Mouse (Mus musculus) retina, adult 2 months (tissue): ENCODE results near the gene Rac3.
"Not testable (repeated sequence)": the region's sequence is repeated elsewhere in the genome, so short reads cannot be mapped to it uniquely, and the experiment has no call there.

Experiments
- DNase-seq: peaks from one replicate; pipeline ENCODE4 v3.0.0-alpha.2; 2012; ENCODE audit warnings: low read depth, low spot score

The Rac3 gene

DNA sequence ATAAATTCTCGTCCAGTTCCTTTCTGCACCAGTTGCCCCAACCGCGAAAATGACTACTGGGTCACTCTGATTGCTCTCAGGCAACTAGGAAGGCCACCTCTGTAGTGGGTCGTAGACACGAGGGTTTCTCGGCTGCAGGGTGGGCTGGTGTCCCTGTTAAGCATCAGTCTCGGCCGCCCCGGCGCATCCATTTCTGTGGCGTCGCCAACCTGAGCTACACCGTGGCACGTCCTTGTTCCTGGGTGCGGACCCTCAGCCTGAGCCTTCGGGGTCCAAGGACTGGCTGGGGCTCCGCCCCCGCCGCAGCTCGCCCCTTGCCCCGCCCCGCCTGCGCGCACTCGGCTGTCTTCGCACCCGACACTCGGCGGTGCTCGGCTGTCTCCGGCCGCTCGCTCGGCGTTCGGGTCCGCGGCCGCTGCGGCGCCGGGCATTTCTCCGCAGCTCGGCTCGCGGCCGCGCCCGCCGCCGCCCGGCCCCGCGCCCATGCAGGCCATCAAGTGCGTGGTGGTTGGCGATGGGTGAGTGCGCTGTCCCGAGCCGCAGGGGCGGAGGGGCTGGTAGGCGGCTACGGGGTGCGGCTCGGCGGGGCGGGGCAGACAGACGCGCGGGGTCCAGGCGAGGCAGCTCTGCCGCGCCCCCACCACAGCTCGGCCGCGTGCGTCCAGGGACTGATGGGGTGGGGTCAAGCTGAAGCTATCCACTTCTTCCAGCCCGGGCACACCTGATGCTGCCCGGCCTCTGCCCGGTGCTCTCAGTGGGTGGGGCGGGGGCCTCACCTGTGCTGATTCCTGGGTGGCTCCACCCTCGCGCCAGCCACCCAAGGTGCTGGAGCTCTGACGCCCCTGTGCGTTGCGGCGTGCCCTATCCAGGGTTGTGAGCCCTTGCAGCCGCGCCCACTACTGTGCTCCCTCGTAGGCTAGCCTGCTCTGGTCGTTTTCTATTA lies at the start of gene Rac3:
Gene Rac3 (plus strand): TSS at position 347 of the 943 bp plus-strand sequence.
- DNase-seq = no peak

DNA sequence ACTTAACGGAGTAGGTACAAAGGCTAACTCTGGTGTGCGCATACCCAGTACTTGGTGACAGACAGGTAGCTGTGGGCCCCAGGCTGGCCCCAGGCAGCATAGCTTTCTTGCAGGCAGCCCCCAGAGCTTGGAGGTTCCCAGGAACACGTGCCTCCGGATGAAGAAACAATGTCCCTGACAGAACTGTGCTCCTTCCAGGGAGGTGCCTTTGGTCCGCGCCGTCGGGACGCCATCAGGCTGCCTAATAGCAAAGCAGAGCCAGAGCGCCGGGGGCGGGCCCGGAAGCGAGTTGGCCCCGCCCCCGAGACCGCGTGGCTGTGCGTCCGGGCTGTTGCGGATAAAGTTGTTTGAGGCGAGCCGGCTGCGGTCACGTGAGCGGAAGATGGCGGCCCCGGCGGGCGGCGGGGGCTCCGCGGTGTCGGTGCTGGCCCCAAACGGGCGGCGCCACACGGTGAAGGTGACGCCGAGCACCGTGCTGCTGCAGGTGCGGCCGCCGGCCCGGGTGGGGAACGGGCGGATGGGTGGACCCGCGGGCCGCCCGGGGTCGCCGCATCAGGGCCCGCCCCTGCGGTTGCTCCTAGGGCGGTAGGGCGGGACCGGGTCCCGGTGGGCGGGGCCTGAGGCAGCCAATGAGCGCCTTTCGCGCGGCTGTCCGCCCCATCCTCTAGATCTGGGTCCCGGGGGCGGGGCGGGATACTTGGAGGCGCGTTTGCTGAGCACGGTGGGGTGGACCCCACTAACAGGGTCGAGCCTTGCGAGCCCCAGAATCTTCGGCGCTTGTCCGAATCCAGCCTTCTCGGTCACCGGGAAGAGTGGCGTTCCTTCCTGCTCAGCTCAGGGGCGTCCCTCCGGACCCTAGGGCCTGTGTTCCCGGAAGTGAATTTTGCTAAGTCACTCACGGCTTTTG lies 48.3 kb upstream of the Rac3 start, which contains the start of gene Aspscr1:
Gene Aspscr1 (plus strand): TSS at position 287 of the 907 bp plus-strand sequence.
- DNase-seq = peak; percentile 75

DNA sequence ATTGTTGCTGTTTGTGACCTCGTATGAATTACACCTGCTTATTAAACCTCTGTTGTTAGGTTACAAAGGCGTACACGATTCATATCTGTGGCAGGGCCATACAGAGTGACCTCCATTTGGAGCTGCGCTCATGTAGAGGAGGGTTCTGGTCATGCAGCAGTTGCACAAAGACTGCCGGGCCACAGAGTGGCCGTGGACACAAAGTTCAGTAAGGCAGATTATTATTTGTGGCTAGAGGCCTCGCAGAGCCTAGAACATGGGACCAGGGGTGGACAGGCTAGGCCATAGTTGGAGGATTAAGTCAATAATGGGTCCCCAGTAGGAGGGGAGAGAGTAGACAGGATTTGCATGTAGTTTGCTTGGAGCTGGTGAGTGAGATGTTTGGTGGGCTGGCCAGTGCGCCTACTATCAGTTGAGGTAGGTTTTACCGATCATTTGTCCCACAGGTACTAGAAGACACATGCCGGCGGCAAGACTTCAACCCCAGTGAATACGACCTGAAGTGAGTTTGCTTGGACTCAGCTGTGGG lies 47.6 kb upstream of the Rac3 start:
- DNase-seq = no peak

DNA sequence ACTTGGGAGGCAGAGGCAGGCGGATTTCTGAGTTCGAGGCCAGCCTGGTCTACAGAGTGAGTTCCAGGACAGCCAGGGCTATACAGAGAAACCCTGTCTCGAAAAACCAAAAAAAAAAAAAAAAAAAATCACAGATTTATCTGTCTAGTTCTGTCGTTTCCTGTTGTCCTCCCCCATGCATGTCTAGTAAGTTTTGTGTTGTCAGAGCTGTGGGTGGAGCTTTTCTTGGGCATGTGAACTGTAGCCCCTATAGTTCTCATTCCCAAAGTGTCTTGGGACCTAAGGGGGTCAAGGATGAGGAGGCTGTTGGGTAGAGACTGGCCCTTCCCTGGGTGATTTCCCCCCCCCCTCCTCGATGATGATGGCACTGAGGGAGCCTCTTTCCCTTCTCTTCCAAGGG lies 45.4 kb upstream of the Rac3 start:
- DNase-seq = not testable (repeated sequence)

DNA sequence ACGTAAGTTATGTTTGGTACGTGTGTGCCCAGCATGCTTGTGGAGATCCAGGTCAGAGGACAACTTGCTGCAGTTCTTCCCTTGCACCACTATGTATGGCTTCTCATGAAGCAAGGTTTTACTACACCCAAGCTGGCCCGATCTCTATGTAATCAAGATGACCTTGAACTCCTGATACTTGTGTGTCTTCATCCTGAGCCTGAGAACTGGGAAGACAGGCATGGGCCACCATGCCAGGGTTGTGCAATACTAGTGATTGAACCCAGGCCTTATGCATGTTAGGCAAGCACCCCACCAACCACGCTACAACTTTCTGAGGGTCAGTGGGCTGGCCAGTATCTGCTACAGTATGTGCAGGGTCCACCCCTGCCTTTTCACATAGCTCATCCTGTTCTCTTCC lies 44.3 kb upstream of the Rac3 start:
- no peak for DNase-seq

DNA sequence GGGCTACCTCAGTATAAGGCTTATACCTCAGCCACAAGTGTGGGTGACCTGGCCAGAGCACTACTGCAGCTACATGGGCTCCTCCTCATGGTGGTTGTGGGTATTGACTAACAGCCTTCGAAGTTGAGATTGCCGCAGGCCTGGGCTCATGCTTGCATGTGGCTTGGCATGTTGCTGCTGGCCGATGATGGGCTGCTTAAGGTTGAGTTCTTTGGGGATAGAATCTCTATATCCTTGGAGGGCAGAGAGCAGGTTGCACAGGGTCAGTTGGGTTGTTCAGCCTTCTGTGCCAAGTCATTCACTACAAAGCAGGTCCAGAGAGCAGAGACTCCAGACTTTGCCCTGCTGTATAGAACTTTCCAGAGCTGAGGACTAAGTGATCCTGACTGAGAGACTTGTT lies 41.4 kb upstream of the Rac3 start:
- DNase-seq = no peak

DNA sequence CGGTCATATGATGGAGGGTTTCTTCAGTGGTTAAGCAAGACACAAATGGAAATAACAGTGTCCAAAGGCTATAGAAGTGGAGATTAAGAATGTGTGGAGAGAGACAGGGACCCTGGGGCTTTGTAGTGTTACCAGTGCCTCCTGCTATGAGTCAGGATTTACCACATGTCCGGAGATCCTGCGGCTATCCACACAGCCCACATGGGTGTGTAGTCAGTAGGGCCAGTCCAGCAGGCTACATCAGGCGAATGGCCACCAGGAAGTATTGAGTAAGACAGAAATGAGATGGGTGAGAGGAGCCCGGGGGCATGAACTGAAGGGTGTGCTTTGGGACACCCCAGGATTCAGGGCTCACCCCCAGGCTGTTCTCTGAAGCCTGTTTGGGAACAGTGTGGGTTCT lies 38.6 kb upstream of the Rac3 start:
- no peak for DNase-seq

DNA sequence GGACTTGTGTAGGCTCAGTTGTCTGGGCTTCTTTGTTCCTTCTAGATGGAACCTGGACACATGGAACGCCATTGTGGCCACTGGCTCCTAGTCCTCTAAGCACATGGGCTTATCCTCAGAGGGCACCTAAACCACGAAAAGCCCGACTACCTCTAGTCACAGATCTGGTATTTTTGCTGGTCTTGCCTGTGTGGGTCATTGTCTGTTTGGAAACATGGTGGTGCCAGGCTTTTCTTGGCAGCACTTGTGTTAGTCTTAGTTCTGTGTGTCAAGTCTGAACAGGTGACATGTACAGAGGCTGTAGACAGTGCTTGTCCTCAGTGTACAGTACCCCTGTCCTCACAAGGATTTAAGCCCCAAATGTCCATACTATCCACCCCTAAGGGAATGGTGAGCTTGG lies 37.7 kb upstream of the Rac3 start:
- DNase-seq = no peak

DNA sequence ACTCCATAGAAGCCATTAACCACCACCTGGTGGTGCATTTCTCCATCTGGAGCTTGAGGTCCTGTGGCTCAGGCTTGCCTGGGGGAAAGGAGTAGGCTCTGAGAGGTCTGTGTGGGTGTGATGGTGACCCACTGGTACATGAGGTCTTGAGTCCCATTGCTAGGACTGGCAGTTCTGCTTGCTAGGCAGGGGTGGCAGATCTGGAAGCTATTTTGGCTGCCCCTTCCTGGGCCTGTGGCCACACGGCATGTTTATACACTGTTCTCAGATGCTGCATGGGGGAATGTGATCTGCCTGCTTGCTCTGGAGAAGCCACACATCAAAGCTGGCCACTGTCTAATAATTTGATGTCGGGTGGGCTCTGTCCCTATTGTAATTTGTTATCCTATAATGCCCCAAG lies 37.2 kb upstream of the Rac3 start:
- DNase-seq = no peak

DNA sequence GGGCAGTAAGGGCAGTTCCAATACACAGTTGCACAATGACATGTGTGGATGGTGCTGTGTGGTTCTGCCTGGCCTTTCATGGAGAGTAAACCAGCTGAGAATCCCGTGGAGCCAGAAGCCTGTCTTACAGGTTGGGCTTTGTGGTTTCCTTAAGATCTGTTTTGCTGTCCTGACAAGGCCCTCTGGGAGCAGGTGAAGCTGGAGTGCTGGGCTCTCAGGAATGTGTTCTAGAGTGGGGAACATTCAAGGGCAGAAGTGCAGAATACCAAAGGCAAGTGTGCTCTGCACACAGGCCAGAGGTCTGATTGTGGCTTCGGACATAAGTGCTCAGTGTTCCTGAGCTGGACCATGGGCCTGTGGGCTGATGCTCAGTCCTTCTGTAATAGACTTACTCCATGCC lies 36.6 kb upstream of the Rac3 start:
- DNase-seq = no peak

DNA sequence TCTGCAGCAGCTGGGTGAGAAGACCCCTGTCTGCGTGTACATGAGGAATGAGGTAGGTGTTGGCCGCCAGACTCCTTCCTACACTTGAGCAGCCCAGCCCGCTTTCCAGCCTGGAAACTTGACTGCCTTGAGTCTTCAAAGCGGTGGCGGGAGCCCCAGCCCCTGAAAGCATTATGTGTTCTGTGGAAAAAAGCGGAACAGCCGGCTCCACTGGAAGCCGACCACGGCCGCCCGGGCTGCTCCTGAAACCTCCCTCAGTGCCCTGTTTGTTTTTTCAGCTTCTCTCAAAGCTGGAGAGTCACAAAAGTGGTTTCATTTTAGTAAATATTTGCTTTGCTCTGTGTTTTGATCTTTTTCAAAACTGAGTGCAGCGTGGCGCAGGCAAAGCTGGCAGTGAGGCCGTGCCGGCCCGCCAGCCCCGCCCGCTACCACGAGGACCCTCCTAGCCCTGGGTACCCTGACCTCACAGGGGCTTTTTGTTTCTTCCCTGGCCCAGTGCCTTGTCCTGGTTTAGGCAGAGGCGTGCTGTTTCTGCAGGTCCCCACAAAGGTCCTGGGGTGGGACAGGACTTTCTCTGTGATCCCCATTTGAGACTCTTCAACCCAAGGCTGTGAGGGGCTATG lies 34.5 kb upstream of the Rac3 start:
- no peak for DNase-seq

DNA sequence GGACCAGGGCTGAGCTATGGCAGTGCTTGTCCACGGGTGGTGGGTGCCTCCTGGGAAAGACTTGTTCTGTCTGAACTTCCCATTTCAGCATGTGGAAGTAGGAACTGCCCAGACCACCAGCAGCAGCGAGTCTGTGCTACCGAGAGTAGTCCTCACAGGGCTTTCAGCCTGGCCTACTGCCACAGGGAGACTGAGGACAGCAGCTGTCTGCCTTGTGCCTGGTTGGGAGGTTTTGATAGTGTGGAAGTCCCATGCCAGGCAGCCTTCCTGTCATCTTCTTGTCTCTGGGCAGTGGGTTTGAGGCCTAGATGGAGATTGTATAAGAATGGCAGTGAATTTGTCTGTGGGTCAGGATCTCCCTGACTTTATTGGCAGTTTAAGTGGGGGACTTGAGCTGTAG lies 31.9 kb upstream of the Rac3 start:
- no peak for DNase-seq

DNA sequence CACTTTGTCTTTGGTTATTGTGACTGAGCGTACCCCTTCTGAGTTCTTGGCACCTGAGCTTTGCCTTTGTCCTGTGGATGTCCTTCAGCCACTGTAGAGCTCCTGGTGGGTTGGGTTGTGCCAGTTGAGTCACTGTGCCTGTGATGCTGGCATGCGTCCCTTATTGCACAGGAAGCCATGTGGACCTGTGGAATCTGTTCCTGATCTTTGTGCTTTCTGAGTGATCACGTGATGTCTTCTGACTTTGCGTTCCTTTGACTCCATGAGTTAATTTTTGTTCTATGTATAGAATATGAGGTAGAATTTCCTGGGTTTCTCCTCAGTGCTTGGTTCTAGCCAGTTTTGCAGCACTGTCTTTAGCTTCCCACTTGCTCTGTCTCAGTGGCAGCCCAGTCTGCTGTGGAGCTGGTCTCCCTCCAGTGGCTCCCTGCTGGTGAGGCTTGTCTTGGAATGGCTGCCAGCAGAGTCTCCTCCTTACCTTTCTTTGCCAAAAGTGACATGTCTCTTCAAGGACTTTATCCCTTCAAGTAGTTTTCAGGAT lies 28.7 kb upstream of the Rac3 start:
- DNase-seq = no peak

DNA sequence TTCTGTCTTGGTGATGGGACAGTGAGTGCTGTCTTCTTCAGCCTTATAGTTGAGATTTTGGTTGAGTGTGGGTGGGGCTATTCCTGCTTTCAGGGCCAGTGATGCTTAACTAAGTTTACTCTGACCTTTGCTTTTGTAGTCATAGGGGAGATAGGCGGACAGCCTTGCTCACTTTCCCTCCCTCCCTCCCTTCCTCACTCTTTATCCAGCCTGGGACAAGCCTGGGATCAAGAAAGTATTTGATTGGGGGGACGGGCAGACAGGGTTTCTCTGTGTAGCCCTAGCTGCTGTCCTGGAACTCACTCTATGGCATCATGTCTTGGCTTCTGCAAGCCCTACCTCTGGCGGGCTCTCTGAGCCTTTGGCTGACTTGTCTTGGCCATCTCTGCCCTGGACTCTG lies 27.8 kb upstream of the Rac3 start:
- DNase-seq = no peak

DNA sequence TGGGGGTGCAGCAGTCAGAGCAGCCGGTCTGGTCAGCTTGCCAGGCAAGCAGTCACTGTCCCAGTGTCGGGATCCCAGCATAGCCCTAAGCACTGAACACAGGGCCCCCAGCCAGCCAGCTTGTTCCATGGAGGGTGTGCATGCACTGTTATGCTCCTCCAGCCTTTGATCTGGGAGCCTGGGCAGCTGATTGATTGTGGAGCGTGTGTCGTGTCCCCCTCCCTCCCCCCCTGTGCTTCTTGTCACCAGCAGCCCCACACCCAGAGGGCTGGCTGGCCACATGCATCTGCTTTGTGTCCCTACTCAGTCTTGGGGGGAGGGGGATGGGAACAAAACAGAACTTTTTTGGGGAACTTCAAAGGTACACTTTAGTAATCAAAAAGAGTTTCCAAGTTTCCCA lies 26.1 kb upstream of the Rac3 start:
- no peak for DNase-seq

DNA sequence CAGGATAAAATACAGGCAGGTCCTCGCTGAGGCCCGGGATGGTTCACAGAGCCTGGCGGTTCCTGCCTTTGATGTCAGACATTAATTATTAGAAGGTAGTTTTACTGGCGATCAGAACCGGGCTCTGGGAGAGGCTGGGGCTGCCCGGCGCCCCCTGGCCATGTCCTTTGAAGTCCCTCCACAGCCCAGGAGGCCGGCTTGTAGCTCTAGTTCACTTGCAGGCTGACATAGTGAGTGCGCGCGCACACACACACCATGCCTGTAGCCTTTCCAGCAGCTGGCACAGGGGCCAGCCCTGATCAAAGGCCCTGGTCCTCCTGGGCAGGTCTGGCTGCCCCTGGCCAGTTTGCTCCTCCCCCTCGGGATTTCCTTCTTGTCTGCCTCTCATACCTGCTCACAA lies 25.6 kb upstream of the Rac3 start:
- DNase-seq = no peak

DNA sequence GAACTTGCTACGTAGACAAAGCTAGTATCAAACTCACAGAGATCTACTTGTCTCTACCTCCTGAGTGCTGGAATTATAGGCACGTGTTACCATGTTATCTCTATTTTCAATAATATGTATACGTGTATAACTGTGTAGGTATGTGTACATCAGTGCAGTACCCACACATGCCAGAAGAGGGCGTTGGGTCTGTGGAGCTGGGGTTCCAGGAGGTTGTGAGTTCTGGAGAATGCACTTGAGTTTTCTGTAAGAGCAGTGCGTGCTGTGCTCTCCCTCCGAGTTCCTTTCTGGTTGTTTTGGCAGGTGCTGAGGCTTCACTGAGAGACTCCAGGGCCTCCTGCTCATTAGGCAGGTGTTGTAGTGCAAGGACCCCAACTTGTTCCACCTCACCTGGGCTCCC lies 24.7 kb upstream of the Rac3 start:
- DNase-seq = no peak

DNA sequence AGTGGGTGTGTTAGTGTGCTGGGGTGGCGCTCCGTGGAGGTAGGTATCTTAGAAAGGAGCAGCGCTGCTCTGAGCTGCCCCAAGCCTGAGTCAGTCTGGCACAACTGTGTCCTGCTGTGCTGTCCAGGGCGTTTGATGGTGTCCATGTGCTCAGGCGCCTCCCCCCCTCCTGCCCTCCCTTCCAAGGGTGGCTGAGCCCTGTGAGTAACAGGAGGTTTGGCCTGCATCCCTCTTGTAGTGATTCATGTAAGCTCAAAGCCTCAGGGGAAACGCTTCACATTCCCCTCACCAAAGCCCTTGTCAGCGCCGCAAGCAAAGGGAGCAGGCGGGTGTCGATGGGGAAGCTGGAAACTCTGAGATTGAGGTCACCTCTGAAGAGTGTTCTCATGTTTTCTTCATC lies 23.5 kb upstream of the Rac3 start:
- DNase-seq = no peak

DNA sequence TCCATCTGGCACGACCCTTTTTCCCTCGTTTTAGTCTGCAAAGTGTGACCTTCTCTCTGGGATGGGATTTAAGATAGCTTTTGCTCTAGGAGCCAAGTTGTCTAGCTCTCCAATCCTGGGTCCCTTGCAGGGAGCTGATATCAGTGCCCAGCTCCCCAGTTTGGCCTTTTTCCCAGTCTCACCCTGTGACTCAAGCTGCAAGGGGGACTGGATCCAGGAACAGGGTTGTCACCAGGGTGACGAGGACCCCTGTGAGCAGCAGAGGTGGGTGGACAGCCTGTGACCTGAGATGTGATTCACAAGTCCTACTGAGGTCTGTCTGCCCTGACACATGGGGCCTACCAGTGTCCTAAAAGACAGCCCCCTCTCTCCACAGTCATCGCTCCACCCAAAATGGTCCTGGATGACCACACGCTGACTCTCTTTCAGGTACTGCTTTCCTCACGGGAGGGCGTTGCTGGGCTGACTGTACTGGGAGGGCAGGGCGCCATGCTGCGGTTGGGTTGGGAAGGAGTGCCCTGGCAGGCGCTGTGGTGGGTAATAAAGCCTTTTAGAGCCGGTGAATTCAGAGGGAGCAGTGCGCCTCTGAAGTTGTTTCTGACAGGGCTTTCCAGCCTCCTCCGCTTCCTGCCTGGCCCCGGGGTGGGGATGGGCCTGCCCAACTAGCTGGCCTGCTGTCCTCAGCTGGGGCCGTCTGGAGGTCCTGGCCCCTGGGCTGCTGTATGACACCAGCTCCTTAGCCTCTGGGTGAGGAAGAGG lies 17.4 kb upstream of the Rac3 start:
- DNase-seq = no peak

DNA sequence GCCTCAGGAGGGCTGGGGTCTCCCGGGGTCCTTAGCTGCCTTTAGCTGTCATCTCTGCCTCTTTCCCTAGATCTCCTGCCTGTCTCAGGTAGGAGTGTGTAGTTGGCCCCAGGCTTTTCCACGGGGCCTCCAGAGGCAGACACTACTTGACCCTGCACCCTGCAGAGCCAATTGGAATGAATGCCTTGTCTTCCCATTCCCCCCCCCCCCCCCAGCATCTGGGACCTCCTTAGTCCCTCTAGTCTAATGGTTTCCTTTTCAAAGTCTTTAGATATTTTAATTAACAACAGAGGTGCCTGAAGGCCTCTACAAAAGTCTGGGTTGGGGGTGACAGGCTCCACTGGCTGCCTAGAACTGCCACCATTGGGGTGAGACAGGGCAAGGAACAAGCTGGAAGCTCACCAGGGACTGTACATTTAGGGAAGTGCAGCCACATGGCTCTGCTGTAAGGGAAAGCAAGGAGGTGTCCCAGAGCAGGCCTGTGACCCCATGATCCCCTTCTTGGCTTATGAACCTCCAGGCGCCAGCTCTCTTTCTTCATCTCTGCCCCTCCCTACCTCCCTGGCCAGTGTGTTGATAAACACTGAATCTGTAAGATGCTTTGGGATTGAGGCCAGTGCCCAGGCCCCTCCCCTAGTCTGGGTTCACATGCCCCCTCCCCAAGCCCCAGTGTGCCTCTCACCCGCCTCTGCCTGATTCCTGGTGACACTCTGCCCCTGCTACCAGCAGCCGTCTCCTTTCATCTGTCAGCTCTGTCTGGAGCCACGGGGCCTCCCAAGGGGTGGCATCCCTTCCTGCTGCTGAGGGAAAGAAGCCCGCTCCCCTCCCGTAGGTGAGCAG lies 16.6 kb upstream of the Rac3 start:
- no peak for DNase-seq
